Mouse (Mus musculus) lung, embryonic 16.5 days (tissue): ENCODE data around the gene Stat3. TPM values are rescaled to one million over a fixed set of nuclear protein-coding genes. Genes with fewer than 3 reads are reported as not detected.
A peak's percentile ranks its signal among the peaks of the same experiment; 100 is the strongest.

Source experiments
- ATAC-seq: fragments of 200-750 bp; cut with Nextera tagmentation; 2 replicates; pipeline ENCODE4 v1.8.0; 2017; ENCODE audit warnings: low read depth, mild to moderate bottlenecking, moderate library complexity
- H3K27ac ChIP-seq: fragments of 300-500 bp; sonication (generic); 2 replicates; pipeline ENCODE4 v1.5.1; 2014; ENCODE audit warnings: mild to moderate bottlenecking, control low read depth, low read length
- H3K27me3 ChIP-seq: fragments of 300-500 bp; sonication (generic); 2 replicates; pipeline ENCODE4 v1.6.1; 2014; ENCODE audit warnings: low read depth, low read length, mixed read lengths; ENCODE audit not compliant: control insufficient read depth, insufficient read depth
- H3K36me3 ChIP-seq: fragments of 300-500 bp; sonication (generic); 2 replicates; pipeline ENCODE4 v1.6.1; 2014; ENCODE audit warnings: low read length; ENCODE audit not compliant: control insufficient read depth, insufficient read depth
- H3K4me1 ChIP-seq: fragments of 300-500 bp; sonication (generic); replicated peaks from 2 replicates; pipeline ENCODE4 v1.6.1; 2014; ENCODE audit warnings: low read length, mixed read lengths; ENCODE audit not compliant: control insufficient read depth, insufficient read depth
- H3K4me2 ChIP-seq: fragments of 300-500 bp; sonication (generic); 2 replicates; pipeline ENCODE4 v1.6.1; 2014; ENCODE audit warnings: low read depth, low read length, control low read depth
- H3K4me3 ChIP-seq: fragments of 300-500 bp; sonication (generic); 2 replicates; pipeline ENCODE4 v1.5.1; 2014; ENCODE audit warnings: mild to moderate bottlenecking, low read length, control low read depth
- H3K9ac ChIP-seq: fragments of 300-500 bp; sonication (generic); 2 replicates; pipeline ENCODE4 v1.6.1; 2014; ENCODE audit warnings: low read length, control low read depth
- H3K9me3 ChIP-seq: fragments of 300-500 bp; sonication (generic); 2 replicates; pipeline ENCODE4 v1.6.1; 2016; ENCODE audit warnings: low read length; ENCODE audit not compliant: control insufficient read depth
- WGBS: fragments of 180-500 bp; shearing (Covaris S2); extraction: QIAGEN DNeasy Blood & Tissue Kit; methylation state at CpG from one replicate; pipeline ENCODE4 v1.1.7; 2014; 5-methylcytosine and 5-hydroxymethylcytosine counted together
- polyA plus RNA-seq: library from polyadenylated mRNA; unstranded; fragments of >200 nt; fragmentation: Nextera tagmentation; extraction: Ambion mirVana; gene quantifications from 2 replicates; pipeline ENCODE4 v1.2.1, GENCODE M21; 2015

Gene Stat3
- polyA plus RNA-seq, 1 experiment from 2014 or later = 58.5 TPM

GRCm38 (mm10) chr11:100904580-100905351, 34.6 kb downstream of the Stat3 start:
- Histone ChIP-seq H3K27ac (no peak overlapping the region), H3K4me3 (no peak overlapping the region), H3K9ac (no peak overlapping the region), H3K36me3 (peaks cover 35% of the 10 kb centered on the region), H3K4me1 (no peaks in the 10 kb centered on the region), H3K4me2 (no peak overlapping the region), H3K9me3 (no peaks in the 10 kb centered on the region), H3K27me3 (no peaks in the 10 kb centered on the region)
- 72% methylated on average over 17 of the region's 20 CpGs for WGBS
- ATAC-seq = no peak

- Histone ChIP-seq H3K4me1 (0 out of 2 replicates have a peak, but pooled peaks cover 3% of the 10 kb centered on the region), H3K4me3 (no peak overlapping the region), H3K4me2 (no peak overlapping the region), H3K9ac (no peak overlapping the region), H3K27ac (no peak overlapping the region), H3K27me3 (no peaks in the 10 kb centered on the region), H3K36me3 (peaks cover 35% of the 10 kb centered on the region), H3K9me3 (no peaks in the 10 kb centered on the region)
- 75% methylated on average over 16 of the region's 16 CpGs for WGBS
- no peak for ATAC-seq
Observed at GRCm38 (mm10) chr11:100898441-100899199, 40.7 kb downstream of the Stat3 start.

GRCm38 (mm10) chr11:100897294-100898231, 41.8 kb downstream of the Stat3 start:
- WGBS = 72% methylated on average over 7 of the region's 7 CpGs
- Histone ChIP-seq H3K27ac (no peak overlapping the region), H3K9me3 (no peaks in the 10 kb centered on the region), H3K4me2 (no peak overlapping the region), H3K9ac (no peak overlapping the region), H3K36me3 (peaks cover 30% of the 10 kb centered on the region), H3K4me3 (no peak overlapping the region), H3K27me3 (no peaks in the 10 kb centered on the region), H3K4me1 (0 out of 2 replicates have a peak, but pooled peaks cover 4% of the 10 kb centered on the region)
- no peak for ATAC-seq

- Histone ChIP-seq H3K4me1 (0 out of 2 replicates have a peak, but pooled peaks cover 4% of the 10 kb centered on the region), H3K27me3 (no peaks in the 10 kb centered on the region), H3K36me3 (peaks cover 16% of the 10 kb centered on the region), H3K9ac (no peak overlapping the region), H3K4me2 (no peak overlapping the region), H3K27ac (no peak overlapping the region), H3K9me3 (no peaks in the 10 kb centered on the region), H3K4me3 (no peak overlapping the region)
- 79% methylated on average over 10 of the region's 10 CpGs for WGBS
- ATAC-seq = no peak
Observed at GRCm38 (mm10) chr11:100896078-100896477, 43.3 kb downstream of the Stat3 start.

GRCm38 (mm10) chr11:100894146-100894918, 45.0 kb downstream of the Stat3 start:
- ATAC-seq = no peak
- Histone ChIP-seq H3K27ac (no peak overlapping the region), H3K27me3 (no peaks in the 10 kb centered on the region), H3K9me3 (no peaks in the 10 kb centered on the region), H3K9ac (no peak overlapping the region), H3K4me2 (no peak overlapping the region), H3K4me1 (0 out of 2 replicates have a peak, but pooled peaks cover 7% of the 10 kb centered on the region), H3K36me3 (peaks cover 13% of the 10 kb centered on the region), H3K4me3 (no peak overlapping the region)
- WGBS = 68% methylated on average over 9 of the region's 9 CpGs

- Histone ChIP-seq H3K27ac (no peak overlapping the region), H3K9me3 (no peaks in the 10 kb centered on the region), H3K4me2 (no peak overlapping the region), H3K9ac (peak overlapping the region; percentile 43; the same call in 1 of the 2 replicates), H3K4me3 (no peak overlapping the region), H3K27me3 (no peaks in the 10 kb centered on the region), H3K4me1 (0 out of 2 replicates have a peak, but pooled peaks cover 7% of the 10 kb centered on the region), H3K36me3 (peaks cover 13% of the 10 kb centered on the region)
- peak; percentile 62; the same call in 1 of the 2 replicates for ATAC-seq
- 14% methylated on average over 9 of the region's 9 CpGs for WGBS
Observed at GRCm38 (mm10) chr11:100893482-100893881, 45.9 kb downstream of the Stat3 start.

- H3K9me3 ChIP-seq = no peaks in the 10 kb centered on the region
- 79% methylated on average over 5 of the region's 5 CpGs for WGBS
- ATAC-seq = no peak
- no peak overlapping the region for H3K4me3 ChIP-seq
- no peak overlapping the region for H3K9ac ChIP-seq
- H3K27me3 ChIP-seq = no peaks in the 10 kb centered on the region
- H3K4me1 ChIP-seq = 0 out of 2 replicates have a peak, but pooled peaks cover 7% of the 10 kb centered on the region
- H3K4me2 ChIP-seq = no peak overlapping the region
- H3K36me3 ChIP-seq = peaks cover 11% of the 10 kb centered on the region
- H3K27ac ChIP-seq = no peak overlapping the region; the same call in 1 of the 2 replicates
Observed at GRCm38 (mm10) chr11:100892435-100892834, 46.9 kb downstream of the Stat3 start.
